Mouse (Mus musculus): ENCODE data around the gene Tjp1.

The Tjp1 gene

DNA sequence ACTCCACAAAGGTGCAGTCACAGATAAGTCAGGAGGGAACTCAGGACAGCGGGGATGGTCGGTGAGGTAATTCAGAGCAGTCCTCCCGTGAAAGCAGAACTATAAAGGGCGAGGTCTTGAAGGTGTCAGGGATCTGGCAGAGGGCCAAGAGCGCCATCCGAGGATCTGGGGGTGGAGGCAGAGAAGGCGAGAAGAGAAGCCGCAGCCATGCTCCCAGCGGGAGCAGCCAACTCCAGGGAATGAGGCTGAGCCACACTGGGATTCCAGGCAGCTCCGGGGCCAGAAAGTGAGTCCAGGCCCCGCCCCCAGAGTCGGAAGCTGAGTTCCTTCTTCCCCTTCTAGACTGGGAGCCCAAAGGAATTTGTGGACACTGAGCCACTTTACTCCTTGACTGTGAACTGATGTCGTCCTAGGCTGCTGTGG lies 41.3 kb downstream of the Tjp1 start:
- no peak for DNase-seq (ENCODE audit: low spot score in 2 of 2)

DNA sequence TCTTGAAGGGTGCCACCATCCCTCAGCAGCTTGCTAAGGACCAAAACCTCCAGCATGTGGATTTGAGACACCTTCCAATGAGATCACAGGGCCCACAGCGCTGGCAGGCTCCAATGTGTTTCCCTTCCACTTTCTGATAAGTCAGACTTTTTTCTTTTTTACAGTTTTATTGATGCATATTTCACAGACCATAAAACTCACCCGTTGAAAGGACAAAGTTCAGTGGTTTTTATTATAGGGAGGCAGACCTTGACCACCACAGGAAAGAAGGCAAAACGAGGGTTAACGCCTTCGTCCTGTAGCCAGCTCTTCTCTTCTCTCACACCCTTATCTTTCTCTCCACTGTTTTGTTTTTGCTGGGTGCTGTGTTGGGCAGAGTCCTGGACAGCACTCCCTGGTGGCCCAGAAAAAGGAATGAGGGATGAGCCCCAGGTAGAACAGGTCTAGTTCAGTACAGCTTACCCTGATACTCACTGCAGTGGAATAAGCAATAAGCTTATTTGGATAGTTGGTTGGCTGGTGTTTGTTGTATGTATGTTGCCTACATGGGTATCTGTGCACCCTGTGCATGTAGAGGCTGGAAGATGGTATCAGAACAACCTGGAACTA lies 43.3 kb downstream of the Tjp1 start:
- DNase-seq (ENCODE audit: low spot score in 2 of 2): no peak

DNA sequence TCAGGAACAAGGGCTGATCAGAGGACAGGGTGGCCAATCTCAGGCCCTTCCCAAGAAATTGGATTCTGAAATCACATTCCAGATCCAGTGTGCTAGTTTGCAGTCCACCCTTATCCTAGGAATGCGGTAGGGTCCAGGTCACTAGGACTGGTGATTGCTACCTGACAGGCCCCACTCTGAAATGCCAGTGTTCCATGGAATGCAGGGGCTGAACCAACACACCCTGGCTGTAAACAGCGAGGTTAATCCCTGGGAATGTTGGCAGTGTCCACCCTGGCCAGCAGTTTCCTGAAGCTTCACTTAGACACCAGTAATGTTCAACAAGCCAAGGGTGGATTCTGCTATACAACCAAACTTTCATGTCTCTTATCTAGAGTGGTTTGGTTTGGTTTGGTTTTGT lies 45.4 kb downstream of the Tjp1 start:
- DNase-seq (ENCODE audit: low spot score in 2 of 2): no peak

DNA sequence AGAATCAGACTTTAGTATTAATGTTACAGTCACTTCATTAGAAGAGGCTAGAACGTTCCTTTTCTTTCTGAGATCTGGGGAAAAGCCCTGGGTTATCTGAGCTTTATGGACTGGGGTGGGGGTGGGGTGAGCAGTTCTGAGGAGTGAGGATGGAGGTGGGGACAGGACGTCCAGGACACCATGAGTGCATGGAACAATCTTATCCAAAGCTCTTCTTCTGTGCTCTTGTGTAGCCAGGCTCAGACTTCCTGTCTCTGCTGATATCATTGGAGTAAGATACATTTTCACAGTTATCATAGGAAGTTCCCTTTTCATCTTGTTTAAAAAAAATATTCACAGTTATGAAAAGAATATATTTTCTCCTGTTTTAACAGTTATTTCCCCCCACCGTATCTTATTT lies 55.5 kb downstream of the Tjp1 start:
- DNase-seq (ENCODE audit: low spot score in 2 of 2): no peak

DNA sequence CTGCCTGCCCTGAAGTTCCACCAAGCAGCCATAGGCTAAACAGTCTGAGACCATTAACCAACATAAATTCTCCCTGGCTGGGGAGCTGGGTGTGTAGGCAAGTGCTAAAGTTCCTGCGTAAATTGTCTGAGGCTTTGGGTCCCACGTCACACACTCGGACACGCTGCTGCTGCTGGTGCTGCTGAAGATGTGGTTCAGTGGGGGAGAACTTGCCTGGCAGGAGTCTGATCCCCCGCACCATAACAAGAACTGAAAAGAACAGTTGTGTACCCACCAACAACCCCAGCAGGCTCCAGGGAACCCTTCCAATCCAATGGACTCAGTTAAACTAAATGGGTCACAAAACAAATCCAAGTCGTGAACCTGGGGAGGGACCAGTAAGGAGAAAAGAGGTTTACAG lies 56.2 kb downstream of the Tjp1 start:
- no peak for DNase-seq (ENCODE audit: low spot score in 2 of 2)

DNA sequence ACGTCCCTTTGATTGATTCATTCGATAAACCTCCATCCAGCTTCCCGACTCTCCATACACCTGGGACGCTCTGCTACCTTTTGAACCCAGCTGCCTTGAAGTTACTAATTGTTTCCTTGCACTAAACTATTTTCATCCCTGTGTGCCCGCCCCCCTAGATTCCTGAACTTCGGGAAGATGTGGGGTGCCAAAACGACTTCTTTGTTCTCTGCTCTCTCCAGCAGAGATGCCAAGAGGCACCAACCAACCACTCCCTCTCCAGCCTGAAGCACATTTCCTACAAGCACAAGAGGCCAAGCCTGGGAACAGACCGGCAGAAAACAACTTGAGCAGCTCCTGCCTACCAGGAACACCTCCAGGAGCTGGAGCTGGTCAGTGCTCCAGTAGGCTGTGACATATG lies 57.4 kb downstream of the Tjp1 start:
- DNase-seq (ENCODE audit: low spot score in 2 of 2): no peak

DNA sequence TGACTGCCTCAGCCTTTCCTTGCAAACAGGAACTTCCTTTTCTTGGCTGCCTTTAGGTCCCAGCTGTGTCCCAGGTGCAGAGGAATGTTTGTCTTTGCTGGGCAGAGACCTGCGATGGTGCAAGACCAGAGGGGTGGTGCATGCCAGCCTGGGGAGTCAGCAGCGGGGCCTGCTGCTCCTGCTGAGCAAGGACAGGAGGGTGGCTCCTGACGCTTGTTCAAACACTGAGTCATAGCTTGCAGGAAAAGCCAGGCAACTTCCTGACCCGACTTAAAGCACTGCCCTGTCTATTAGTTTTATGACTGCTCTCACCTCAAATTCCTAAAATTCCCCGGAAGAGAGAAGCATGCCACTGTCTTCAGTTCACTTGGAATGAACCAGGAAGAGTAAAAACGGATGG lies 57.9 kb downstream of the Tjp1 start:
- DNase-seq (ENCODE audit: low spot score in 2 of 2): no peak

DNA sequence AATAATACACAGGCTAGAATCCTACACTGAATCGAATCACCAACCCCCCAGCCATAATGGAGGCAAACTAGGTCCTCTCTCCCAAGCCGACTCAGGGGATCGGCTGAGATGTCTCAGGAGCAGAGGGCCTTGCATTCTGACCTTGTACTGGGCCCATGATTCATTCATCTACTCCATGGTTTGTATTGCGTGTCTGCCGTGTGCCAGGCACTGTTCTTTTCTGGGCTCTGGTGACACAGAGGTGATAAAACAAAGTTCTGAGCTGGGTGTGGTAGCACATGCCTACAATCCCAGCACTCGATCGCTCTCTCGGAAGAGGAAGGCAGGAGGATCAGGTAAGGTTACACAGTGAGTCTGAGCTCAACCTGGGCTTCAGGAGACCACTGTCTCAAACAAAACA lies 59.4 kb downstream of the Tjp1 start:
- no peak for DNase-seq (ENCODE audit: low spot score in 2 of 2)

DNA sequence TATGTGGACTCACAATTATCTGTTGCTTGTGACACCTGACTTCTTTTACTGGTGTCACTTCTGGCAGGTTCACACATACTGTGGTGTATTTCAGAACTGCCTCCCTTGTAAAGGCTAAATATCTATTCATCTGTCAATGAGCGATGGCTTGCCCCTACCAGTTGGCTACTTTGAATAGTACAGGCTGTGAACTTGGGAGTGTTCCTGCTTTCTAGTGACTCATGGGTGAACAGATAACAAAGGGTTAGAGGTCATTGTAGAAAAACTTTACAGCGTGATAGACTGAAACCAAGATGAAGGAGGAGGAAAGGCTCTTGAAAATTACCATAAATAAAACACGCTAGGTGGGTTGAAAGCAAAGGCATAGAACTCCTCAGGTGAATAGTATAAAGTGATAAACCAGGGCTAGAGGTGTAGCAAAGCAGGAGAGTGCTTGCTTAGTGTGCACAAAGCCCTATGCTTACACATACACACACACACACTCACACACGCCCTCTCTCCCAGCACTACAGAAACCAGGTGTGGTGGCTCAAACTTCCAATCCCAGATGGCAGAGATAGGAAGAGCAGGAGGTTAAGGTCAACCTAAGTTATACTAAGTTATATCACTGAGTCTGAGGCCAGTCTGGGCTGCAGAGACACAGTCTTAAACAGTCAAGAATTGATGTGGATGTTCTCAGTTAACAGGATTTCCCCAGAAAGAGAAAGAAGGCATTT lies 60.1 kb downstream of the Tjp1 start:
- no peak for DNase-seq (ENCODE audit: low spot score in 2 of 2)

DNA sequence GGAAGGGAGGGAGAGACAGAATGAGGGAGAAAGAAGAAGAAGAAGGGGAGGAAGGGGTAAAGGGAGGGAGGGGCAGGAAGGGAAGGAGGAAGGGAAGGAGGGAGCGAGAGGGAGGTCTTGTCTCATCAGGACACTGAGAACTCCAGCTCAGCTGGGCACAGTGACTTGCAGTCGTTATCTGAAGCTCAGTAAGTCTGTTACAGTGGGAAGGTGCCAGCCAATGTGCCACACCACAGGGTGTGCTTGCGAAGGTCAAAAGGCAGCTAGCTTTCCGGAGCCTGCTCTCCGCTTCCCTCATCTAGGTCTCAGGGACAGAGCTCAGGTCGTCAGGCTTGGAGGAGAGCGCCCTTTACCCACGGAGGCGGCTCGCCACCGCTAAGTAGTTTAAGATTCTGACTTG lies 61.4 kb downstream of the Tjp1 start:
- no peak for DNase-seq (ENCODE audit: low spot score in 2 of 2)

DNA sequence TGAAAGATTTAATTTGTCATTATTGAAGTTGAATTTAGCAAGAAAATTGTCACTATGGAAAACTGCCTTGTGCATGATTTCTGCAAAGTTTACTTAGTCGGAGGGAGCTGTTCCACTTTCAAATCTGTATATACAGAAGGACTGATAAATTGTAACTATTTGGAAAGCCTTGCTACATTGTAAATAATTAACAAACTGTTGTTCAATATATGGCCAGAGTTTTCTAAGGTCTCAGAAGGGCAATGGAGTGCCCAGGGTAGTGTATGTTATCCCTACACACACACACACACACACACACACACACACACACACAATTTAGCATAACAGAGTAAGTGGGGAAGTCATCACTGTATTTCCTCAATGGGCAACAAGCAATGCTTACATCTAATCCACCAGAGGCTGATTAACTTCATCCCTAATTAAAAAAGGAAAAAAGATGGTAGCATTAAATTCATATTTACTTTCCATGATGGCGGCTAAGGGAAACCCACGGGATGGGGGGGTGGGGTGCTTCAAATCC lies 63.0 kb downstream of the Tjp1 start:
- DNase-seq (ENCODE audit: low spot score in 2 of 2): no peak

DNA sequence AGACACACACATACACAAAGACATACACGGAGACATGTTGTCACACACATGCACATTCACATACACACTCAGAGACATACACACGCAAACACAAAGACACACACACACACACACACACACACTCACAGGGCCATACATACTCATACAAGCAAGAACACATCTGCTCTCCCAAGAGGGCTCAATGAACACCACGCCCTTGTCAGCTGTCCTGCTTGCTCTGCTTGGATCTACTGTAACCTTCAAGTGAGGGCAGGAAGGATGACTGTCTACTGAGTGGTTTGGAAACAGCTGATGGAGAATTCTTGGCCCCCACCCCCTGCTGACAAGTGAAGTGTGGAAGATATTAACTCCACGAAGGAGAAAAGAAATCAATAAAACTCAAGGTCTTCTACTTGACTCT lies 64.1 kb downstream of the Tjp1 start:
- no peak for DNase-seq (ENCODE audit: low spot score in 2 of 2)

DNA sequence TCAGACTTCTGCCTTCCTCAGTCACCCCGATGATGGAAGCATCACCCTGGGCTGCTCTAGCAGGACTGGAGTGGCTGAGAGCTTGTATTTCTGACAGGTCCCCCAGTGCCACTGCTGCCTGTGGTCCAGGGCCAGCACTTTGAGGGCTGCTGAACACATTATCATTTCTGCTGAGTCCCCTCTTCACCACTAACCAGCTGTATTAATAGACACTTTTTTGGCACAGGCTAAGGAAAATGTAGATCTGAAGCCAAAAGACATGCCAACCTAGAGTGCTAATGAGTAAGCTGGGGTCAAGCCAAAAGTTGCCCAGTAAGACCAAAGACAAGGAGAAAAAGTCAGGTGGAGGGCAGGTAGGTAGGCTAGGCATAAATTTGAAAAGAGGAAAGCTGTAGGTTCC lies 66.2 kb downstream of the Tjp1 start:
- no peak for DNase-seq (ENCODE audit: low spot score in 2 of 2)

DNA sequence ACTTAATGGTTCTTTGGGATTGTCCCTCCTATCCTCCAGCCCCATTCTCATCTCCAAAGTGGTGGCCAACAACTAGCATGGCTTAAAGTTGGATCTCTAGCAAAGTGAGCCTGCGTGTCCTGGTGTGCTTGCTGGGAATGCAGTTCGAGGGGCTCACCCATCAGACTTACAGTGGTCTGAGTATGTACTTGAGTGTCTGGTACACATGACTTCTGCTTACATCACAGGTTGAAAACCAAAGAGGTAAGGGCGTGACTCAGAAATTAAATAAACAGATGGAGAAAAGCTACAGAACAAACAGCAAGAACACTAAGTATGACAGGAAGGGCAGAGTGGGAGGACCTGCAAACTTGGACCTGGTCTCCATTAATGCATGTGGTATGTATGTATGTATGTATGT lies 67.4 kb downstream of the Tjp1 start:
- no peak for DNase-seq (ENCODE audit: low spot score in 2 of 2)

DNA sequence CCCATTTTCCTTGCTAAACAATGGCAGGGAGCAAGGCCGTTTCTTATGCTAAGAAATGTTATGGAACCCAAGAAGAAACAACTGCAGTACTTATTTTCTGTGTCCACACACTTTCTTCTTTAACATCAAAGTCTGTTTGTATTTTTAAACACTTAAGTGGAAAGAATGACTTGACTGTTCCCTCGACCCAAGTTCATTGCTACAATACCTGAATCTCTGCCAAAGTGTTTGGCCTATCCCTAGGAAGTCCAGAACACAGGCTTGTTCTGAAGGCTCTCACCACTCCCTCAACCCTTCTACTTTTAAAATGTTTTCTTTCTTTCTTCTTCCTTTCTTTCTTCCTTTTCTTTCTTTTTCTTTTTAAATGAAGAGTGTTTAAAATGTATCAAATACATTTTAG lies 71.5 kb downstream of the Tjp1 start:
- DNase-seq (ENCODE audit: low spot score in 2 of 2): no peak

DNA sequence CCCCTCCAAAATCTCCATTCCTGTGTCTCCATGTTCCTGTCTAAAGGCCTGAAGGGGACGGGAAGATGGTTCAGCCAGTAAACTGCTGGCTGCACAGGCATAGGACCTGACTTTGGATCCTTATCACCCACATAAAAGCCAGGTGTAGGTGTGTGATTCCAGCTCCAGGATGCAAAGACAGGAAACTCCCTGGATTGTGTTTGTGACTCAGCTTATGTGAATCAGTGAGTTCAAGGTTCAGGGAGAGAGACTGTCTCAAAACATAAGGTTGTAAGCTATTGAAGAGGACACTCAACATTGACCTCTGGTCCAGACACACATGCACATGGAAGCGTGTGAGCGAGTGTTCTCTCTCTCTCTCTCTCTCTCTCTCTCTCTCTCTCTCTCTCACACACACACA lies 72.4 kb downstream of the Tjp1 start:
- DNase-seq (ENCODE audit: low spot score in 2 of 2): no peak

DNA sequence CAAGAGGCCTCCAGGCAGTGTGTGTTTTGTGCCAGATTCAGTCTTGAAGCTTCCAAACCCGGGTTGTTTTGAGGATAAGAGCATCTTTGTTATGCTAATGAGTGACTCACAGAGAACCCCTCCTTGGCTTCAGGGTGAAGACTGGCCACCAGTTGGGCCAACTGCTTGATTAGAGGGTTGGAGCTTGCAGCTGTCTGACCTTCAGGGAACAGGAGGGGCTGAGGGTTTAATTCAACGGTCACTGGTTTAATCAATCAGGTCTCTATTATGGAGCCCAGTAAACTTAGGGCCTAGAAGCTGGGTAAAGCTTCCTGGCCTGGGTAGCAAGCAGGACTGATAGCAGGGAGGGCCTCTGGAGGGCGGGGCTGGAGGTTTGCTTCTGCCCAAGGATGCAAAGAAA lies 73.3 kb downstream of the Tjp1 start:
- DNase-seq (ENCODE audit: low spot score in 2 of 2): no peak

DNA sequence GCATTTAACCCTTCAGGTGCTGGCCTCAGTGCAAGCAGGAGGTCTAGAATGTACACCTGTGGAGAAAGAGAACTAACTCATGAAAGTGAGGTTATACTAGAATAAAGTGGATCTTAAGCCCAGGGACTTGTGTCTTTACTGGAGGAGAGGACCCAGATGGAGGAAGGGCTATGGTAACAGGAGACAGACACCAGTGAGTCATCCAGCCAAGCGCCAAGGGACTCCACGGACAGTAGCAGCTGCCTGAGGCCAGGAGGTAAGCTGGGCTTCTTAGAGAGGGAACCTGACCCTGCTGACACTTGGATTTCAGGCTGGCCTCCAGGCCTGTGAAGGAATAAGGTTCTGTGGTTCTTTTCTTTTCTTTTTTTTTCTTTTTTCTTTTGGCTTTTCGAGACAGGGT lies 75.3 kb downstream of the Tjp1 start:
- no peak for DNase-seq (ENCODE audit: low spot score in 2 of 2)

DNA sequence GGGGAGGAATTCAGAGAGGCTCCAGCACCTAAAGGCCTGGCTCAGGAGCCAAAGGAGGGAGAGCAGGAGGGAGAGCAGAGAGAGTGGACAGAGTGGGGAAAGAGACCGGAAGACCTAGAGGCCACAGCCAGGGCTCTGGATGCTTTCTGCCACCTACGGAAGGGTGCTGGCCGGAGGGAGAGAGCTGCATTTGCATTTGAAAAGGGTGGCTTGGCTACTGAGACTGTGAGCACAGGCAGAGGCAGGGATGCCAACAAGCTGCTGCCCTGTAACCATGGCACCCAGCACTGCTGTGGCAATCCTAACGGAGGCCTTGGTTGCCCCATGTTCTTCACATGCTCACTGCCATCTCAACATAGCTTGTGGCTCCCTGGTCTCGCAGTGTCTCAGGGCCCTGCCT lies 77.4 kb downstream of the Tjp1 start:
- no peak for DNase-seq (ENCODE audit: low spot score in 2 of 2)

DNA sequence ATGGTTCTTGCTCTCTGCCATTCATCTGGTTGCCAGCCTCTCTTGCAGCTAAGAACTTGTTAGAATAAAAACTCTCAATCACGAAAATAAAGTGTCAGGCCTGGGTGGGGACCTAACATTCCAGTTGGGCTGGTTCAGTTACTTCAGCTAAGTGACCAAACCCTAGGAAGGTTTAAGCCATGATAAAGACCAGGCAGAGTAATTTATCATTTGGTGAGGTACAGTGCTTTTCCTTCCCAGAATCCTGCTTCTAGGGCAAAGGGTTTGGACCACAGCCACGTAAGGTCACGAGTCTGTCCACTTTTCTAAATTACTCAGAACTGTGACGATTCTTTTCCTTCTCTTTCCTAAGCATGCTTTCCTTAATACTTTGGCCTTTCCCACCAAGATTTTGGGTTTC lies 86.1 kb downstream of the Tjp1 start:
- no peak for DNase-seq (ENCODE audit: low spot score in 2 of 2)

DNA sequence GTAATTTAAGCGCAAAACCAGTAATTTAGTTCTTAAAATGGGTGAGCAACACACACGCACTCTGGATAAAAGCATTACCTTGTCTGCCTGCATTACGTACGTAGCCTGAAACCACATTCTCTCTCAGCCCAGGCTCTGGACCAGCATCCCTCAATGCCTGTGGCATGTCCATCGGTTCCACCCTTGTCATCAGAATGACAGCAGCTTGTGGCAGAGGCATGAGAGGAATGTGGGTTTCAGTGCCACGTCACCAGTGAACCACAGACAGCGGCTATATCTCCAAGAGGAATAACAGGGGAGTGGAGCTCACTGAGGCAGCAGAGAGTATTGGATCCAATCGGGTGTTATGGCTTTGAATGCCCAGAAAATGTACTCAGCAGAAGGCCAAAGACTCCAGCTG lies 88.1 kb downstream of the Tjp1 start:
- no peak for DNase-seq (ENCODE audit: low spot score in 2 of 2)

DNA sequence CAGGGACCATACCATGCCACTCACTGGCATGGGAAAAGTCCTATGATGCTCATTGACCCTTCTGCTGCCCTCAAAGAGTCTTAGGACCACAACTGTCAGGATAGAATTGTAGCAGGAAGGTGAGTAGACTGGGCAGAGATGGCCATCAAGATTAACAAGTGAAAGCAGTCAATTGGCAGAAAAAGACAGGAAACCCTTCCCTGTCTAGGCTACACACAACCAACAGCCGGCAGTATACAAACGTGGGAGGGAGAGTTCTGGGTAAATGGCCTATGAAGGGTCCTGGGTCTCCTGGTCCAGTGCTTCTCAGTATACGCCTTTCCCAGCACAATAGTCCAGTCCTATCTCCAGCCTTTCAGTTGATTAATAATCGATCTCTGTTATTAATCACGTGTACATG lies 89.4 kb downstream of the Tjp1 start:
- no peak for DNase-seq (ENCODE audit: low spot score in 2 of 2)

DNA sequence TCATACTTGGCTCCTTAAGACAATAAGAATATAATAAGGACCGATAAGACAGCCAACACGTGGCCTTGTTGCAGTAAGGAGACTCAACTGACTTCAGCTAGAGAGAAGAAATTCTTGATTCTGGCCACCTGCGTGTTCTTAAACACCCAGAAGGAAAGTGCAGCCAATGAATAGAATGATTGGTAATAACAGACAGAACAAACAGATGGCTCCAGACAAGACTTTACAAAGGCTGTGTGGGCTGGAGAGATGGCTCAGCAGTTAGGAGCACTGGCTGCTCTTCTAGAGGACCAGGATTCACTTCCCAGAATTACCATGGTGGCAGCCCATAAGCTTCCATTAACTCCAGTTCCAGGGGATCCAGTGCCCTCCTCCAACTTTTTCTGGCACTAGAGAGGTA lies 90.7 kb downstream of the Tjp1 start:
- no peak for DNase-seq (ENCODE audit: low spot score in 2 of 2)

All from thymus, postnatal 10 days (tissue).